Mouse (Mus musculus) bone marrow, adult 2 months (tissue): ENCODE measurements at regions not wholly inside any gene's neighbourhood (a gene's known extent, or its start where the extent isn't known, plus 50 kb on each side); places are given as distances from the start of the nearest gene placed in this dataset.

Experiments
- CTCF ChIP-seq: fragments of 200-500 bp; IDR thresholded peaks from 2 replicates; pipeline ENCODE4 v1.5.1; 2011; ENCODE audit warnings: low read length, control low read depth; ENCODE audit not compliant: control insufficient read depth, insufficient read depth
- POLR2A ChIP-seq: fragments of 200-500 bp; IDR thresholded peaks from 2 replicates; pipeline ENCODE4 v1.6.1; 2011; ENCODE audit warnings: low read depth, mild to moderate bottlenecking, control low read depth, low read length, borderline replicate concordance; ENCODE audit not compliant: control insufficient read depth

- TF ChIP-seq POLR2A (no peak), CTCF (no peak)
These were observed 156.1 kb upstream of the Eef2kmt start for GRCm38 (mm10) chr16:5411819-5412385.
